Mouse (Mus musculus) embryonic facial prominence, embryonic 14.5 days (tissue): Measurements from ENCODE around the gene Nelfcd. TPM values are rescaled to one million over a fixed set of nuclear protein-coding genes. Genes with fewer than 3 reads are reported as not detected.

ENCODE experiments used
- ATAC-seq: fragments of 200-750 bp; cut with Nextera tagmentation; 2 replicates; pipeline ENCODE4 v1.8.0; 2017; ENCODE audit warnings: low read depth, moderate number of reproducible peaks, moderate TSS enrichment
- DNase-seq: peaks from one replicate; pipeline ENCODE4 v3.0.0-alpha.2; 2015; ENCODE audit warnings: low spot score
- H3K27ac ChIP-seq: fragments of 300-500 bp; sonication (generic); replicated peaks from 2 replicates; pipeline ENCODE4 v1.5.1; 2014; ENCODE audit warnings: low read depth, mild to moderate bottlenecking, low read length, moderate library complexity
- H3K27me3 ChIP-seq: fragments of 300-500 bp; sonication (generic); replicated peaks from 2 replicates; pipeline ENCODE4 v1.6.1; 2014; ENCODE audit warnings: low read length; ENCODE audit not compliant: control insufficient read depth, insufficient read depth
- H3K36me3 ChIP-seq: fragments of 300-500 bp; sonication (generic); 2 replicates; pipeline ENCODE4 v1.6.1; 2014; ENCODE audit warnings: low read length, mixed read lengths; ENCODE audit not compliant: control insufficient read depth, insufficient read depth
- H3K4me1 ChIP-seq: fragments of 300-500 bp; sonication (generic); 2 replicates; pipeline ENCODE4 v1.6.1; 2014; ENCODE audit warnings: antibody characterized with exemption, low read length; ENCODE audit not compliant: control insufficient read depth, insufficient read depth
- H3K4me2 ChIP-seq: fragments of 300-500 bp; sonication (generic); 2 replicates; pipeline ENCODE4 v1.6.1; 2014; ENCODE audit warnings: low read depth, mild to moderate bottlenecking, low read length, moderate library complexity, mixed read lengths
- H3K4me3 ChIP-seq: fragments of 300-500 bp; sonication (generic); 2 replicates; pipeline ENCODE4 v1.5.1; 2014; ENCODE audit warnings: low read depth, mild to moderate bottlenecking, low read length
- H3K9ac ChIP-seq: fragments of 300-500 bp; sonication (generic); 2 replicates; pipeline ENCODE4 v1.6.1; 2014; ENCODE audit warnings: low read depth, mild to moderate bottlenecking, low read length, moderate library complexity, mixed read lengths
- H3K9me3 ChIP-seq: fragments of 300-500 bp; sonication (generic); 2 replicates; pipeline ENCODE4 v1.6.1; 2016; ENCODE audit warnings: low read length; ENCODE audit not compliant: control insufficient read depth
- WGBS: fragments of 180-500 bp; shearing (Covaris S2); extraction: QIAGEN DNeasy Blood & Tissue Kit; methylation state at CpG from one replicate; pipeline ENCODE4 v1.1.7; 2014; 5-methylcytosine and 5-hydroxymethylcytosine counted together
- polyA plus RNA-seq: library from polyadenylated mRNA; unstranded; fragments of >200 nt; fragmentation: Nextera tagmentation; extraction: Ambion mirVana; gene quantifications from 2 replicates; pipeline ENCODE4 v1.2.1, GENCODE M21; 2014

The Nelfcd gene
- polyA plus RNA-seq, 1 experiment from 2014 or later = 107 TPM

DNA sequence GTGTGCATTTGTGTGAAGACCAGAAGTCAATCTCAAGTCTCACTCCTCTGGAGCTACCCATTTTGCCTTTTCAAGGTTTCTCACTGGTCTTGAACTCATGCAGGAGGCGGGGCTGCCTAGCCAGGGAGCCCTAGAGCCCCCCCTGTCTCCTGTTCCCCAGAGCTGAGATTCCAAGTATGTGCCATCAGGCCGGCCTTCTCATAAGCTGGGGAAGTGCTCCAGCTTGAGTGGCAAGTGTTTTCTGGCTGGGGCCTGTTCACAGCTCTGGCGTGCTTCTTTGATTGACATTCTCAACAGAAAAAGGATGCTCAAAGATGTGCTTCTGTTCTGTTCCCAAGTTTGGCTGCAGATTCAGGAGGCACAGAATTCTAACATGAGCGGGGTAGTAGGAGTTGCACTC lies 15.2 kb upstream of the Nelfcd start:
- Histone ChIP-seq H3K27me3 (no peaks in the 10 kb centered on the region), H3K36me3 (no peaks in the 10 kb centered on the region), H3K9ac (no peak overlapping the region), H3K4me3 (no peak overlapping the region), H3K4me2 (no peak overlapping the region), H3K4me1 (no peaks in the 10 kb centered on the region), H3K27ac (no peak overlapping the region), H3K9me3 (no peaks in the 10 kb centered on the region)
- 60% methylated on average over 4 of the region's 4 CpGs for WGBS
- DNase-seq (no peak), ATAC-seq (no peak)

GRCm38 (mm10) chr2:174410222-174410621 lies 5.4 kb upstream of the Nelfcd start:
- no peaks in the 10 kb centered on the region for H3K27me3 ChIP-seq
- WGBS = 37% methylated on average over 2 of the region's 2 CpGs
- H3K9me3 ChIP-seq = no peaks in the 10 kb centered on the region
- no peak overlapping the region for H3K27ac ChIP-seq
- no peak overlapping the region for H3K4me3 ChIP-seq
- H3K4me1 ChIP-seq = no peaks in the 10 kb centered on the region
- no peak overlapping the region for H3K4me2 ChIP-seq
- no peak overlapping the region for H3K9ac ChIP-seq
- DNase-seq (no peak), ATAC-seq (no peak)
- no peaks in the 10 kb centered on the region for H3K36me3 ChIP-seq

DNA sequence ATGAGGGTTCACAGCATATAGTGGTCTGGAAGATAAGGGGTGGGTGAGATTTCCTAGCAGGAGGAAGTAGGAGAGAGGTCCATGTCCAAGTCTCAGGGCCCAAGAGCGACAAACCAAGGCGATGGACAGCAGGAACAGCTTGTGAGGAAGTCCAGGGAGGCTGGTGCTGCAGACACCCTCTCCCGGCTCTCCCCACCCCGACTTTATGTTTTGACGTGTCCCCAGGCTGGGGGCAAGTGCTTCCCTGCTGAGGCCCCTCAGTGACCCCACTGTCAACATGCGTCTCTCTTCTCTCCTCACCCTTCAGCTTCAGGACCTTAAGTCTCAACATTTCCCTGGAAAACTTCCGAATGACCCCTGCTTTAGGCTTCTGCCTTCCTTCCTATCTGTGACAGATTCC lies 2.5 kb upstream of the Nelfcd start:
- no peak for ATAC-seq
- H3K9ac ChIP-seq = no peak overlapping the region
- WGBS = 71% methylated on average over 4 of the region's 7 CpGs
- no peak for DNase-seq
- H3K4me3 ChIP-seq = no peak overlapping the region
- no peak overlapping the region for H3K27ac ChIP-seq
- H3K36me3 ChIP-seq = no peaks in the 10 kb centered on the region
- no peaks in the 10 kb centered on the region for H3K9me3 ChIP-seq
- H3K4me2 ChIP-seq = no peak overlapping the region
- H3K4me1 ChIP-seq = peaks cover 7% of the 10 kb centered on the region; the same call in 1 of the 2 replicates
- no peaks in the 10 kb centered on the region for H3K27me3 ChIP-seq

- Histone ChIP-seq H3K4me1 (peaks cover 7% of the 10 kb centered on the region; the same call in 1 of the 2 replicates), H3K4me3 (peak overlapping the region; percentile 95), H3K9ac (no peak overlapping the region), H3K27ac (no peak overlapping the region), H3K27me3 (no peaks in the 10 kb centered on the region), H3K4me2 (peak overlapping the region; percentile 87), H3K36me3 (peaks cover 5% of the 10 kb centered on the region), H3K9me3 (no peaks in the 10 kb centered on the region)
- DNase-seq = no peak
- WGBS = 55% methylated on average over 12 of the region's 18 CpGs
- ATAC-seq = peak; percentile 9; the same call in 1 of the 2 replicates
Measured at GRCm38 (mm10) chr2:174415001-174415730, 438 bp upstream of the Nelfcd start.

GRCm38 (mm10) chr2:174421107-174421506 lies 5.5 kb downstream of the Nelfcd start:
- Histone ChIP-seq H3K4me1 (peaks cover 7% of the 10 kb centered on the region; the same call in 1 of the 2 replicates), H3K4me3 (no peak overlapping the region), H3K36me3 (peaks cover 65% of the 10 kb centered on the region), H3K9me3 (no peaks in the 10 kb centered on the region), H3K4me2 (no peak overlapping the region), H3K9ac (no peak overlapping the region), H3K27ac (no peak overlapping the region), H3K27me3 (no peaks in the 10 kb centered on the region)
- ATAC-seq (peak; percentile 16; the same call in 1 of the 2 replicates), DNase-seq (peak; percentile 13)
- 84% methylated on average over 6 of the region's 6 CpGs for WGBS

DNA sequence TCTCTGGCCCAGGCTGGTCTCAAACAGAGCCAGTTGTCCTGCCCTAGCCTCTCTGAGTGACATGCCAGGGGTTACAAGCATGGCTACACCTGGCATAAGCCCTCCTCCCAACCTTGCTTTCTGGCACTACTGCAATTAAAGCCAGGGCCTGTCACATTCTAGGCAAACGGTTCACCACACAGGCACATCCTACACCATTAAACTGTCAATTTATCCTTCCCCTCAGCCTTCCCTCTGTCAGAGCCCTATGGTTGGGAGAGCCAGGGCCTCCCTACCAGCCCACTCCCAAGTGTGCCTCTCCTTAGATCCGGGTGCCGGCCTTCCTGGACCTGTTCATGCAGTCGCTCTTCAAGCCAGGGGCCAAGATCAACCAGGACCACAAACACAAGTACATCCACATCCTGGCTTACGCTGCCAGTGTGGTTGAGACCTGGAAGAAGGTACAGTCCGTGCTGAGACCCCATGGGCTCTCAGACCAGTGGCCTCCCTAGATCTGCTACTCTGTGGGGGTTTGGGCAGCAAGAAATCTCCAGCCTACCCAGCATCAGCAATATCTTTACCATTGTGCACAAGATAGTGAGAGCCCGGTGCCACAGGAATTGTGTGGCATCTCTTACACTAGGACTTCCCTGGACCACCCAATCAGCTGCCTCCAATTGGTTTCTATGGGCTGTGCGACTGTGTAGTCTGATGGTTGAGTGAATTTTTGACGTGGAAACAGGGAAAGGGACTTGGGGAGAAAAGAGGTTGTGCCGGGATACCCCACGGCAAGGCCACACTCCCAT lies 8.9 kb downstream of the Nelfcd start:
- peaks cover 97% of the 10 kb centered on the region for H3K36me3 ChIP-seq
- WGBS = 88% methylated on average over 11 of the region's 11 CpGs
- no peak overlapping the region for H3K9ac ChIP-seq
- DNase-seq (no peak), ATAC-seq (no peak)
- H3K4me2 ChIP-seq = no peak overlapping the region
- H3K4me3 ChIP-seq = no peak overlapping the region
- H3K27me3 ChIP-seq = no peaks in the 10 kb centered on the region
- H3K9me3 ChIP-seq = no peaks in the 10 kb centered on the region
- no peaks in the 10 kb centered on the region for H3K4me1 ChIP-seq
- no peak overlapping the region for H3K27ac ChIP-seq

DNA sequence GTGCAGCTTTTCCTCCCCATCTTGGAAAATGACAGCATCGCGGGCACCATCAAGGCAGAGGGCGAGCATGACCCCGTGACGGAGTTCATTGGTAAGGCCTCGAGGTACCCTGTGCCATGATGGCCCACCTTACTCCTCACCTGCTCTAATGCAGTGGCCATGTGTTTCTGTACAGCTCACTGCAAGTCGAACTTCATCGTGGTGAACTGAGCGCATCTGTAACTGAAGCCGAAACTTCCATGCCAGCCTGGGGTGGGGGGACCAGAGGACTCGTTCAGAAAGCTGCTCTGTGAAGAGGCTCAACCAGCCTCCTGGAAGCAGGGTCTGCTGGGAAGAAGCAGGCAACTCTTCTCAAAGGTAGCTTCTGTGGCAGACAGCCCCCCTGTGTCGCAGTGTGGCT lies 11.3 kb downstream of the Nelfcd start:
- peaks cover 83% of the 10 kb centered on the region for H3K36me3 ChIP-seq
- H3K4me1 ChIP-seq = no peaks in the 10 kb centered on the region
- no peak overlapping the region for H3K4me2 ChIP-seq
- no peaks in the 10 kb centered on the region for H3K9me3 ChIP-seq
- ATAC-seq (no peak), DNase-seq (no peak)
- no peaks in the 10 kb centered on the region for H3K27me3 ChIP-seq
- H3K4me3 ChIP-seq = no peak overlapping the region
- no peak overlapping the region for H3K9ac ChIP-seq
- H3K27ac ChIP-seq = no peak overlapping the region
- 93% methylated on average over 12 of the region's 12 CpGs for WGBS

- ATAC-seq = no peak
- no peaks in the 10 kb centered on the region for H3K9me3 ChIP-seq
- peaks cover 76% of the 10 kb centered on the region for H3K36me3 ChIP-seq
- no peak overlapping the region for H3K4me2 ChIP-seq
- H3K4me3 ChIP-seq = no peak overlapping the region
- 77% methylated on average over 18 of the region's 18 CpGs for WGBS
- H3K4me1 ChIP-seq = no peaks in the 10 kb centered on the region
- DNase-seq = no peak
- H3K27me3 ChIP-seq = no peaks in the 10 kb centered on the region
- H3K27ac ChIP-seq = no peak overlapping the region
- no peak overlapping the region for H3K9ac ChIP-seq
Measured at GRCm38 (mm10) chr2:174428076-174428835, 12.7 kb downstream of the Nelfcd start.
